Mouse (Mus musculus): Measurements from ENCODE around the gene Tmem203.
"Not testable (repeated sequence)": the region's sequence is repeated elsewhere in the genome, so short reads cannot be mapped to it uniquely, and the experiment has no call there.

The Tmem203 gene

DNA sequence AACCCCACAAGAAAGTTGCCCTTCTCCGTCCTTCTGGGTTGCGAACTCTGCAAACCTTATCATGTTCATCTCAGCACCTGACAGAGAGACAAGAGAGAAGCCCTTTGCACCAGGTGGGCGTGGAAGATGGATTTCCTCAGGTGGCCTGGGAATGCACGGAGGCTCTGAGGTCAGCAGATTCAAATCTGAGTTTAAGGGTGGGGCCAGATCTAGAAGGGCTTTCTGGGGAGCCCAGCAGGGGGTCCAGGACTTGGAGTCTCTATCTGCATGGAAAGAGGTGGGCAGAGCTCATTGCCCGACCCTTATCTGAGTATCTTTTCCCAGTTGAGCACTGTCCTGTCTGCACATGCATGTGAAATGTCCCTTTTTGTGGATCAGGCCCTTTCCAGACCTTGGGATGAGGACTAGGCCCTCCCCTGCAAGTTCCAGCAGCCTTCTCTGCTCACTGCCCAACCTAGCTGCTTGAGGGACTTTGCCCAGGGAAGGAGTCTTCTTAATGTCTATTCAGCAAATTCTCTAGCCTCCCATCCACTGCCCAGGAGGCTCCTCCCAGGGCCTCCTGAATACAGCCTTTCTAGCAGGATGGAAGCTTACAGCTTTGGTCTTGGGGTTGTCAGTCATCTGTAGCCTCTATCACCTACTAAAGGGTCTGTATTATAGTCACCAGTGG lies 20.6 kb upstream of the Tmem203 start:
- no peak for DNase-seq

DNA sequence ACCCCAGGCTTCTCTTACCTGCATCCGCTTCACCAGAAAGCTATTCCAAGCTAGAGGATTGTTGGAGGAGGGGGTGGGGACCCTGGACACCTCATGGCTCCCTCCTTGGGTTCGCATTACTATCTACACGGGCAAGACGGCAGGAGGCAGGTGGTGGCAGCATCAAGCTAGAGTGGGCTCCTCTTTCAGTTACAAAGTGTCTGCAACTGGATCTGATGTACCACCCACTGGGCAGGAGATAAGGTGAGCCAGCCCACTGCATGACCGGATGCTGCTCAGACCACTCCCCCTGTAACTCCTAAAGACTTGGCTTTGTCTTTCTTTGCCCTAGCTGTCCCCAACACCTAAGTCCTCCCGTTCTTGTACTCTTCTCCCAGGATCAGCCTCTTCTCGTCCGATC lies 18.6 kb upstream of the Tmem203 start, which contains the start of gene Rnf224:
TSS of gene Rnf224 (minus strand) at position 174 of the 400 bp plus-strand sequence.
- no peak for DNase-seq

DNA sequence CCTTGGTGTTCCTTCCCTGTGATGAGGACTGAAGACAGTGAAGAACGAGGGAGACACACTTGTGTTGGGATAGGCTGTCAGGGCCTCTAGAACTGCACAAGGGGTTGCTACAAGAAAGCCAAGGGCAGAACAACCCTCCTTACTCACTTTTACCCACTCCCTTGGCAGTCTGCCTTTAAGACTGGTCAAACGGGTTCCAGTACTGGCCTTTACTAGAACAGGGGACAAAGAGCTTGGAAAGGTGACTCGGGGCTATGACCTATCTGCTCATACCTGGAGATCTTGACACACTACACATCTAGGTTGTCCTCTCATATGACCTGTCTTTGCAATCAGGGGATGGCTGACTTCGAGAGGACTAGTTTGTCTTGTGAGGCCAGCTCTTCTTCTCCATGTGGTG lies 17.7 kb upstream of the Tmem203 start:
- no peak for DNase-seq

DNA sequence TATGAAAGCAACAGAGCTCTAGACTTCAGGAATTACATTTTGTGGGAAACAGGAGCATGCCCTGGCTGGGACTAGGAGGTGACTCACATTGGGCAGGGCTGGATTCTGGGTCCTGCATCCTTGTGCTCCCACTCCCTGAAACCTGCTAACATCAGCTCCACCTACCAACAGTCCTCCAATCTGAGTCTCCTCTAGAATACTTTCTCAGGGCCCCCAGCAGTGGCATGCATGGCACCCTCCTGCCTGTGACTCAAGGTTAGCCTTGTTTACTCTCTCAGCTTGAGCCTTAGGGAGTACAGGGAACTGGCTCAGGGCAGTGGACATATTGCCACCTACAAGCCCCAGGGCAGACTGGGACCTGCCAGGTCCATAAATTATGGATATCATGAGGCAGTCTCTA lies 17.1 kb upstream of the Tmem203 start:
- no peak for DNase-seq

DNA sequence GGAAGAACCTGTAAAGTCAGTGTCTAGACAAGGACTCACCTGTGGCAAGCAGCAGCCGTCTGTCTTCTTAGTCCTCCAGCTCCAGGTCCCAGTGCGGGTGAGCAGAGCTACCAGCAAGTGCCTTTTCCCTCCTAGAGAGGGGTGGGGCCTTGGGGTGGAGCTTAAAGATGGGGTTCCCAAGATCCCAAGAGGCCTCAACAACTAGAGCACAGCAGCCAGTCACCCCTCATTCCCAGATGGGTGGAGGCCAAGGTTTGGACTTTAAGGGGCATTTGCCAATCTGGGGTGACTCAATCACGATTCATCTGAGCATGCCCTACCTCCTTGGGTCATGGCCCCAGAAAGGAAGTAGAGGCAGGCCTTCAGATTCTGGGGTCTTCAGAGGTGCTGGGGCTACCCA lies 15.5 kb upstream of the Tmem203 start:
- no peak for DNase-seq

DNA sequence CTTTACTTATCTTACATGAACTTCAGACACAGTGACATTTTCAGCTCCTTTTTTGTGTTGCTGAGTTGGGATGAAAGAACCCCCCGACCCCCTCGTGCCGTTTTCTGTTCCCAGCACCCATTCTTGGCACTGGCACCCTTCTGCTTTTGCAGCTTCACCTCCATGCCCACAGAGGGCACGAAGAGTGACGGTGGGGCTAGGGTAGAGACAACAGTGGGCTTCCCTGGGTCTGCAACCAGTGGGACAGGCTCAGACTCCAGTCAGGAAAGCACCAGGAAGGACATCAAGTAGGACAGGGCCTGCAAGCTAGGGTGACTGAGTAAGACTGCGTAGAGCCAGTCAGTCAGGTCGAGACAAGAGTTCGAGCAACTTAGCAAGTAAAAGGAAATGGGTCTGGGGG lies 14.9 kb upstream of the Tmem203 start:
- no peak for DNase-seq

DNA sequence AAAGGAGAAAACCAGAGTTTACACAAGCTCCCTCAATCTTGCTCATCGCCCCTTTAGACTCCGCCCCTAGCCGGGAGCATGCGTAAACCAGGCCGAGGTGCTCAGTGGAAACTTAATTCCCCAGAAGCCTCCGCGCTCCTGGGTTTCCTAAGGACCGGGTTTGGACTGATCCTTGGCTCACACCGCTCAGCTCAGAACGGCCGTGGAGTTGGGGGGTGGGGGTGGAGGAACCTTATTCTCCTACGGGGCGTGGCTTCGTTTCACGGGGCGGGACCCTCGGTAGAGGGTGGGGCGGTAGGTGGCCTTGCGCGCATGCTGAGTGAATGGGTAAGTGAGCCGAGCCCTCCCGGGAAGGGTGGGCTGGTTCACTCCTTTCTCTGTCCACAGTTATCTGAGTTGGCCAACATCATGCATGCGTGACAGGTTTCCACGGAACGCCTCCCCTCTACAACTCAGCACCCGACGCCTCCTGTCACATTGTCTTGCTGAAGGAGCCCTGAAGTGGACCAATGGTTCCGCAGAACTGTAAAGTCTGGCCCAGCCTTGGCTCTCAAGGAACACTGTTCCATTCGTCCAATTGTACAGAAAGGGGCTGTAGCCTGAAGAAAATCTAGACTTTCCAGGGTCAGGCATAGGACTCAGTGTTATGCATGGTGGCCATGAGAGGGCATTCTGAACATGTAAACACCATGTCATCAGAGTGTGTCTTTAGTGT lies 14.4 kb upstream of the Tmem203 start:
- DNase-seq = peak; percentile 76

DNA sequence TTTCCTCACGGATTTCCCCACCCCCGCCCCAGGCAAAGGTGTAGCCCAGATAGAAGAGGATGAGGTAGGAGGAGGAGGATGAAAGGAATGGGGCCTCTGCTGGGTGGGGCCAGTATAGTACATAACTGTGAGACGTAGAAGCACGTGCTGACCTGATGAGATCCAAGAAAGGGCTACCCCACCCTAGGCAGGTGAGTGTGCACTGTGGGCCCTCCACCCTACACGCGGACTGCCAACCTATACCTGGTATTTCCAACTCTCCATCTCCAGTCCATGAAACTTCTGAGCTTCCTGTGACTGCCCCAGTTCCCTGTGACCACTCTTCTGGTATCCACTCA lies 13.8 kb upstream of the Tmem203 start:
- DNase-seq = no peak

DNA sequence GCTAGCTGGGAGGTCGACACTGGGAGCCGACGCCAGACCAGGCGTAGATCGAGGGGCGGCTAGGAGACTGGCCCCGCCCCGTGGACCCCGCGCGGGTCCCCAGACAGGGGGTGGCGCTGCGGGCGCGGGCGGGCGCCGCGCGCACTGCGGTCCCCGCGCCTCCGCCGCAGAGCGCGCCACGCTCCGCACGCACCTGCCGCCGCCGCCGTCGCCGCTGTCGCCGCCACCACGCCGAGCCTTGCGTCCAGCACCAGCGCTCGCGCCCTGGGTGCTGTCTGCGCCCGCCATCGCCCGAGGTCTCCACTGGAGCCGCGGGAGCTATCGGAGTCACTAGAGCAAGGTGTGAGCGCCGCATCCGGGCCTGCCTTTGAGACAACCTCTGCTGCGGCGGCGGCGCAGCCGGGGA lies 13.1 kb upstream of the Tmem203 start, which contains the start of the genes Rnf208 and Cysrt1:
TSS of gene Rnf208 (plus strand) at position 155 of the 406 bp plus-strand sequence.
TSS of gene Cysrt1 (minus strand) at position 352 of the 406 bp plus-strand sequence.
- no peak for DNase-seq

DNA sequence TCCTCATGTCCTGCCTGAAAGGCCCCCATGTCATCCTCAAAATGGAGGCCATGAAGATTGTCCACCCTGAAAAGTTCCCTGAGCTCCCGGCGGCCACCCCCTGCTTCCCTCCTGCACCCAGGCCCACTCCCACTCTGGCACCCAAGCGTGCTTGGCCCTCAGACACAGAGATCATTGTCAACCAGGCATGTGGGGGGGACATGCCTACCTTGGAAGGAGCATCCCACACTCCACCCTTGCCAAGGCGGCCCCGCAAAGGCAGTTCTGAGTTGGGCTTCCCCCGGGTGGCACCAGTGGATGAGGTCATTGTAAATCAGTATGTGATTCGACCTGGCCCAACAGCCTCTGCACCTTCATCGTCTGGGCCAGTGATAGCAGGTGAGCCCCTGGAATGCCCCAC lies 11.9 kb upstream of the Tmem203 start:
- no peak for DNase-seq

DNA sequence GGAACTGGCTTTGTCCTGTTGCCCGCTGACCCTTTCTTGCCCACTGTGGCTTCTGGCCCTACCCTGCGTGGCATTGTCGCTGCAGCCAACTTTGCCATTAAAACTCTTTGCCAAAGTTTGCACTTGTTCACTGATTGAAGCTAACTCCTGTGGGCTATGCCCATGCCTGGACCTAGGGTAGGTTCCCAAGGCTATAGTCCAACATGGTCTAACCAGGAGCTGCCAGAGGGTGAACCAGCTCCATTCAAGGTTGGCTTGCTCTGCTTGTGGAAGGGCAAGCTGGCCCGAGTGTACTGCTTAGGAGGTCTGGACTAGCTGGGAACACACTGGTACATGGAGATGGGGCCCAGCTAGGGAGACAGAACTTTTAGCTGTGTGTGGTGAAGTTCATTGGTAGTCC lies 11.1 kb upstream of the Tmem203 start:
- DNase-seq = no peak

DNA sequence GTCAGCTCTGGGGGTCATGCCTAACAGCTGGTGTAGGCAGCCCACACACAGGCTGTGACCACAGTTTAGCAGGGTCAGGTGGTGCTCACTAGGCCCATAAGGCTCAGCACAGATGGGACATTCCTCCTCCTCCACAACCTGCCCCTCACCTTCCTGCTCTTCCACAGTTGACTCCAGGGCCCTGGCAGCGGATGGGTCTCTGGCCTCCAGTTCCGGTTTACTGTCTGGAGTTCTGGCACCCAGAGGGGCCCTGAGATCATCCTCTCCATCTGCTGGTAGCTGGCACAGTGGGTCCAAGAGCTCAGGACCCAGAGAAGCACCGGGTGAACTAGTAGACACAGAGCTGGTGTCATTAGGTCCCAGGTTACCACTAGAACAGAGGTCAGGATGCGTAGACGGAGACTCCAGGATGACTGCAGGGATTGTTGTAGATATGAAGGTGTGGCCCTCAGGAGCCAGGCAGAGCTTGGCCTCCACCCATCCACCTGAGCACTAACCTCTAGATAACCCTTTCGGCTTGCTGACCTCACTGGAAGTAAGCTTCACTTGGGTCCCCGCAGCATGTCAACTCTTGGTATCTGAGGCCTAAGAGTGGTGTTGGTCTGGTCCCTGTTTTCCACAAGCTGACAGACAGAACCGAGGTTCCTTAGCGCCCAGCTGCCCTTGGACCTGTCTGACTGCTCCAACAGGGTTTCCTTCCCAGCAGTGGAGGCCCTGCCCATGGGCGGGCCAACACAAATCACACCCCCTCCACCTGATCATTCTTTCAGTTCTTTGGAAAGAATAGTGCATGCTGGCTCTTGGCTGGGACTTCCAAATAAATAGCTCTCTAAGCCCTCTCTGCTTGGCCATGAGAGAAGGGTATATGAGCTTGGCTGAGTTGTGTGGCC lies 8.8 kb upstream of the Tmem203 start, which contains the start of gene AL732309.1:
TSS of gene AL732309.1 (minus strand) at position 681 of the 890 bp plus-strand sequence.
- DNase-seq = no peak

DNA sequence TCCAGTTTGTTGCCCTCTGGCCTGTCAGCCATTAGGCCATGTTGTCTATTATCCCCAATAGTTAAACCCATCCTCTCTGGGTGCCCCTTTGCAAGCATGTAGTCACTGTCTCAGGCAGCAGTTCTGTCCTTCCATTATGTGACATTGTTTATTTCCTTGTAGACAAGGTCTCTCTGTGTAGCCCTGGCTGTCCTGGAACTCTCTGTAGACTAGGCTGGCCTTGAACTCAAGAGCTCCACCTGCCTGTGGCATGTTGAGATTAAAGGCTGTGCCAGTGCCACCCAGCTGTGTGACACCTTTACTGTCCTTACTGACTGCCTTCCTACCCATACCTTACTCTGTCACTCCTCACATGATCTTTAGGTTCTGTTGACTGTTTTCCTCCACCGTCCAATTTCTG lies 2.9 kb upstream of the Tmem203 start:
- DNase-seq = no peak

DNA sequence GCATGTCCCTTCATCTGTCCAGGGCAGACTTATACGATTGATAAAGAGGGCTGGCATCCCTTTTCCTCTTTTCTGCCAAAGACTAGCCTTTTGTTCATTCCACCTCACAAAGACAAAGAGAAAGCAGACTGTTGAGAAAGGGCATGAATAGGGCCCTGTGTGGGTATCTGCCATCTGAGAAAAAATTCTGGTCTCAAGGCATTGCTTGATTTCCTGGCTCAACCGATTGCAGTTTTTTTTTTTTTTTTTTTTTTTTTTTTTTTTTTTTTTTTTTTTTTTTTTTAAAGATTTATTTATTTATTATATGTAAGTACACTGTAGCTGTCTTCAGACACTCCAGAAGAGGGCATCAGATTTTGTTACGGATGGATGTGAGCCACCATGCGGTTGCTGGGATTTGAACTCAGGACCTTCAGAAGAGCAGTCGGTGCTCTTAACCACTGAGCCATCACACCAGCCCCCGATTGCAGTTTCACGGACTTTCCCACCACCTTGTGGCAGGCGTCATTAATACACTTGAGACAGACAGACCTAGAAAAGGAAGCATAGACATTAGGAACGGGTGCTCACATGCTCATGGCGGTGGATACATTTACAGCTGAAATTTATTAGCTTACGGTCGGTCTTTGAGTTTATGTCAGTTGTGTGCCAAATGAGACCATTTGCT lies 1.3 kb downstream of the Tmem203 start:
- DNase-seq = peak; percentile 59

DNA sequence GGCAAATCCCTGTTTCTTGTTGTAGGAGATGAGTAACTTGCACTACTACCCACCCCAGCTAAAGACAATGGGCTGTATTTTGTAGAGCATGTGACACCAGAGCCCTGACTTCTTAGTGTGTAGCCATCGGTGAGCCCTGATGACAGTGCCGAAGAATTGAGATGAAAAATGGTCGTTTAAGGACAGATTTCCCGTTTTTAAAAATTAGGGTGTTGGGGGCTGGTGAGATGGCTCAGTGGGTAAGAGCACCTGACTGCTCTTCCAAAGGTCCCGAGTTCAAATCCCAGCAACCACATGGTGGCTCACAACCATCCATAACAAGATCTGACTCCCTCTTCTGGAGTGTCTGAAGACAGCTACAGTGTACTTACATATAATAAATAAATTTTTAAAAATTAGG lies 2.0 kb downstream of the Tmem203 start:
- DNase-seq = not testable (repeated sequence)

DNA sequence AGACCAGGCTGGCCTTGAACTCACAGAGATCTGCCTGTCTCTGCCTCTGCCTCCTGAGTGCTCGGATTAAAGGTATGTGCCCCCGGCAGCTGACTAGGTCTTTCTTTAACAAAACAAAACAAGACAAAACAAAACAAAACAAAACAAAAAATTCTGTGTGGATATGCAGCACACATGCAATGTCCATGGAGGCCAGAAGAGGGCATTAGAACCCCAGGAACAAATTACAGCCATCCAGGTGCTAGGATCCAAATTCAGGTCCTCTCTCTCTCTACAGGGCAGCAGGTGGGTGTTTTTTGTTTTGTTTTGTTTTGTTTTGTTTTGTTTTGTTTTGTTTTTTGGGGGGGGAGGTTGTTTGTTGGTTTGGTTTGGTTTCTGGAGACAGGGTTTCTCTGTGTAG lies 3.6 kb downstream of the Tmem203 start:
- DNase-seq = no peak

DNA sequence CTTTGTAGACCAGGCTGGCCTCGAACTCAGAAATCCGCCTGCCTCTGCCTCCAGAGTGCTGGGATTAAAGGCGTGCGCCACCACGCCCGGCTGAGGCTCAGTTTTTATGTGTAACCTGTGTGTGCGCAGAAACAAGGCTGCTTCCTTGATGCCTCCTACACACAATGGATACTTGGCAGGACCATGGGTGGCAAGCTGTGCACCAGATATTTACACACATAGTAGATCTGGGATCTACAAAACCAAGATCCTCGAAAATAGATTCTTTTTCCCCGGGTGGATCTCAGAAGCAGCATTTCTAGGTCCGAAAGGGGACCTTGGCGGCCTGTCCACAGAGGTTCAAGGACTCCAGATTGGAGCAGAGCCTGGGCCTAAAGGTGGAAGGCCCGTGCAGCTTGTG lies 6.6 kb downstream of the Tmem203 start:
- DNase-seq = no peak

DNA sequence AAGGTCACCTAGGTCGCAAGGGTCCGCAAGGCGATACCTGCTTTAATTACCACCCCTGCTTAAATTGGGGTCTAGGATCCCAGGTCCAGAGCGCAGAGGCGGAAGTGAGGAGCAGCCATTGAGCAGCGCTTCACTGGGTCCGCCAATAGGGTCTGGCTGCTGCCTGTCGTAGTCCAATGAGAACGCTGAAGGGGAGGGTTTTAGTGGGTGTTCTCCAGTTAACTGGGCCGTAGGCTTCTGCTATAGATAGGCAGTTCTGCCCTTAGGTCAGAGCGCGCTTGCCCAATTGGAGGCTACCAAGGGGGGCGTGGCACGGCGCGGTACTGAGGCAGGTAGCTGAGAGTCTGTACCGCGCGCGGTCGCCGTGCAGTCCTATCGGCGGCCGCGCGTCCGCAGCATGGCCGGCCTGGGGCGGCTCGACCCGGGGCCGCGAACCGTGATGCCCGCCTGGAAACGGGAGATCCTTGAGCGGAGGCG lies 7.1 kb downstream of the Tmem203 start, which contains the start of gene Tprn:
TSS of gene Tprn (plus strand) at position 328 of the 477 bp plus-strand sequence.
- DNase-seq = peak; percentile 98

DNA sequence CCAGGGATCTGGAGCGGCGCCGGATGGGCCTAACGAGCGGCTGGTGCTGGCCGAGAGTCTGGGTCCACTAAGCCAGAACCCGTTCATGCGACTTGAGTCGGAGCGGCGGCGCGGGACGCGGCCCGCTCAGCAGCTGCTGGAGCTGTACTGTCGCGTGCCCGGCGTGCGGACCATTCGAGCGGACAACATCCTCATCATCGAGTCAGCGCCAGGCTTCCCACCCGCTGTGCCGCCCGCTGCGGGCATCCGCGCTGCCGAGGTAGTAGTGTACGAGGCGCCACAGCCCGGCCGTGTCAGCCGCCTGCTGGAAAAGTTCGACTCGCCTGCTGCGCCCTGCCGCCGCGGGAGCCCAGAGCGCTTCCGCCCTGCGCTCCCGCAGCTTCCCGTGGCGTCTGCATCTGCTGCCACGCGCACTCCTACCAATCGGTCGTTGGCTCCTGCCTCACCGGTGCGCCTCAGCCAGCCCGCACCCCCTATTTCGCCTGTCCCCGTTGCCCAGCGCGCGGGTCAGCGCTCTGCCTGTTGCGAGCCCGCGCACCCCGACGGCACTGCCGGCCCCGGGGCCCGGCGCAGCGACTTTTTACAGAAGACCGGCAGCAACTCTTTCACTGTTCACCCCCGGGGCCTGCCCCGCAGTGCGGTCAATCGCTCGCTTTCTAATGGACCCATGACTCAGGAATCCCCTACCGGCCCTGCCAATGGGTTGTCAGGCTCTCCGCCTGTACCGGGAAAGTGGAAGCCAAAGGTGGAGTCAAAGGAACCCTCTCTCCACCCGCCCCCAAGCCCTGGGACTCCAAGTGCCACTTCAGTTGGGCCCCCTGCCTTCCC lies 7.8 kb downstream of the Tmem203 start:
- peak; percentile 54 for DNase-seq

DNA sequence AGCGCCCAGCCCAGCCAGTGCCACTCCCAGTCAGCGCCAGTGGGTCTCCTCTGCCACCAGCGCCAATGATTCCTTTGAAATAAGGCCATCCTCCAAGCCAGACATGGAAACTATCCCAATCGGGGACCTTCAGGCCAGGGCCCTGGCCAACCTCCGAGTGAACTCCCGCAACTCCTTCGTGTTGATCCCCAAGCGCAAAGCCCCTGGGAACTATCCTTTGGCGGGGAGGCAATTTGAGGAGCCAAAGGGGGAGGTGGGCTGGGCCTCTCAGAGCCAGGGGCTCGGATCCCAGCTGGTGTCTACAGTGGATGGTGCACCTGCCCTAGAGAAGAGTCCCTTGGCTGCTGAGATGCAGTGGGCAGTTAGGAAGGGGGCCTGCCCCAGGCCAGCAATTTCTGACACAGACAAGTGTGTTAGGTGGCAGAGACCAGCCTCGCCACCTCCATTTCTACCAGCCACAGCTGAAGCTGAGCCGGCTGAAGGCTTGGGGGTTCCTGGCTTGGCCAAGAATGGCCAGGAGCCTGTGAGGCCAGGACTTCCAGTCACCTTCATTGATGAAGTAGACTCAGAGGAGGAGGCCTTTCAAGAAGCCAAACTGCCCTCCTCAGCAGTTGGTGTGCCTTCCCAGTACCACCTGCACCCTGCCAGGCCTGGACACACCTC lies 8.5 kb downstream of the Tmem203 start:
- DNase-seq = no peak

DNA sequence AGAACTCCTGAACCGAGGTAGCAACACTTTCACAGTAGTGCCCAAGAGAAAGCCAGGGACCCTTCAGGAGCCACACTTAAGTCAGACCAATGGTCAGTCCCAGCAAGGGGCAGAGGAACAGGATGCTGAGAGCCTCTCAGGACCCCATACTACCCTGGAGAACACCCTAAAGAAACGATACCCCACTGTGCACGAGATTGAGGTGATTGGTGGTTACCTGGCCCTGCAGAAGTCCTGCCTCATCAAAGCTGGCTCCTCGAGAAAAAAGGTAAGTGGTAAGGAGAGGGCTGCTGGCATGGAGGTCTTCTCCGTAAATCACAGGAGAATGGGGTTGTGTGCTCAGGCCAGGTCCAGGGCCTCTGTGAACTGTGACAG lies 9.0 kb downstream of the Tmem203 start:
- no peak for DNase-seq

All from liver (tissue).